Mouse (Mus musculus): Measurements from ENCODE around the gene Wdr26.

Gene Wdr26

GRCm38 (mm10) chr1:181167816-181168215, 44.0 kb downstream of the Wdr26 start:
- no peak for DNase-seq (ENCODE audit: low spot score)

DNA sequence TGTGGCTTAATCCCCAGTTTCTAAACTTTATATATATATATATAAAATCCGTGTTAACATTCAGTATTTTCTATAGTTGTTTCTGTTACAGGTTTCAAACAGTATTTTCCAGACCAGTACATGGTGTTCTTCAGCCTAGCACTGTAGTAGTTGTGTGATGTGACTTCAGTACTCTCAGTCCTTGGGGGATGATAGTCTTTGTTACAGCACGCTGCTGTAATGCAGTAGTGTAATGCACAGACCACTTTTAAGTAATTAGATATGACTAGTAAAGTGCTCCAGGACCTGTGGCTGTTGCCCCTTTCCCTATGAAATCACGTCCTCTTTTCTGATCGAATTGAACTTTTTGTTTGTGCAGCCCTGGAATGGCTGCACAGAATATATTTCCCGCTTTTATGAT, 60.3 kb downstream of the Wdr26 start:
- DNase-seq (ENCODE audit: low spot score) = no peak

DNA sequence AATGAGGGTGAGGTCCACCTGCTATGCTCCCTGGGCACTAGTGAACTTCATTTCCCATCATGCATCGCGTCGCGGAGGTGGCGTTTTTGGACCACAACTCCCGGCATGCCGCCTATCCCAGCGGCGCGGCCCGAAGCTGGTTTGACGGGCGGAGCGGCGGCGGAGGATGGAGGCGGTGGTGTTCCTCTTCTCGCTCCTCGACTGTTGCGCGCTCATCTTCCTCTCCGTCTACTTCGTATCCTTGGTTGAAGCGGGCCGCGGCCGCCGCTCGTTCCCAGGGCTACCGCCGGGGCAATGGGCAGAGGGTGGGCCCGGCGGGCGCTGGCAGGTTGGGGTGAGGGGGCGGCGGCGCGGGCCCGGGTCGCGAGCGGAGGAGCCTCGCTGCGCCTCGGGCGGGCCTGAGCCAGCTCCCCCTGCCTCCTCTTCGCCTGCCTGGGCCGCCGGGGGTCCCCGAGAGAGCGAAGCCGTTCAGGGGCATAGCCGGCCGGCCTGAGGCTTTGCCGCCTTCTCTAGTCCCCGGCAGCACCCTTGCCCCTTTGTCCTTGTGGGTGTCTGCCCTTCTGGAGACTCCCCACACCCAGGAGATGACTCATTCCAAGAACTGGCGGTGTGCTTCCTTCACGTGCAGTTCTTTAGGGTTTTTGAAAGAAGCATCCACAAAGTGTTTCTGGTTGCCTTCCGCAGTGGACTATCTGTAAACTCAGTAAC, 60.8 kb downstream of the Wdr26 start:
- peak; percentile 67 for DNase-seq (ENCODE audit: low spot score)

- DNase-seq (ENCODE audit: low spot score) = no peak
Observed at GRCm38 (mm10) chr1:181150431-181150826, 61.4 kb downstream of the Wdr26 start.

GRCm38 (mm10) chr1:181149373-181150017, 62.3 kb downstream of the Wdr26 start:
- DNase-seq (ENCODE audit: low spot score) = no peak

GRCm38 (mm10) chr1:181148540-181148939, 63.3 kb downstream of the Wdr26 start:
- DNase-seq (ENCODE audit: low spot score) = no peak

- DNase-seq (ENCODE audit: low spot score) = no peak
Observed at GRCm38 (mm10) chr1:181146187-181146586, 65.6 kb downstream of the Wdr26 start.

GRCm38 (mm10) chr1:181144966-181145365, 66.8 kb downstream of the Wdr26 start:
- DNase-seq (ENCODE audit: low spot score) = no peak

- DNase-seq (ENCODE audit: low spot score) = peak; percentile 70
Observed at GRCm38 (mm10) chr1:181143950-181144836, 67.6 kb downstream of the Wdr26 start, which contains the start of the genes Nvl and Cnih4. Gene Nvl (minus strand): TSS chr1:181144204. Gene Cnih4 (plus strand): TSS chr1:181144693.

DNA sequence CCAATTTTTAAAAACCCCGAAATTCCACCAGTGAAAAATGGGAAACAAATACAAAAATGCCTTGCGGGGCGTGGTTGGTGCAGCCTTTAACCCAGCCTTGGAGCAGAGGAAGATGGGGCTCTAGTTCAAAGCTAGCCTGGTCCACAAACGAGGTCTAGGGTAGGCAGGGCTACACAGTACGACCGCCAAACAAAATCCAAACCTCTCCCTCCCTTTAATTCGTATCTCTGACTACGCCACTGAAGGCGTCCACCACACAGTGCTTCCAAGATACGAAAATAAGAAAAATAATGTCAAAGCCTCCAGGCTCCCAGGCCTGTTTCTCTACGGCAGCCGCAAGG, 68.2 kb downstream of the Wdr26 start:
- no peak for DNase-seq (ENCODE audit: low spot score)

DNA sequence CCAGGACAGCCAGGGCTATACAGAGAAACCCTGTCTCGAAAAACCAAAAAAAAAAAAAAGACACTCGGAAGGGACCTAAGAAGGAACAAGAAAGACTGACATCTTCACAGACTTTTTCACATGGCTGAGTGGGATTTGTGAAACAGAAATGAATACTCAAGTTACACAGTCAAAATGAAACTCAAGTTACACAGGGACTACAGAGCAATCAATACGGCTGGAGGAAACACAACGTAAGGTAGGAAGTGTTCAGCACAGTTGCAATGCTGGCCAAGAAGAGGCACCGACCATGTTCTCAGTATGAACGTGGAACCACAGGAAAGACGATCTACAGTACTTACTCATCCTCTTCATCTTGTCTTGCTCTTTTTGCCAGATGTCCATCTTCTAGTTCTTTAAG, 73.1 kb downstream of the Wdr26 start:
- no peak for DNase-seq (ENCODE audit: low spot score)

DNA sequence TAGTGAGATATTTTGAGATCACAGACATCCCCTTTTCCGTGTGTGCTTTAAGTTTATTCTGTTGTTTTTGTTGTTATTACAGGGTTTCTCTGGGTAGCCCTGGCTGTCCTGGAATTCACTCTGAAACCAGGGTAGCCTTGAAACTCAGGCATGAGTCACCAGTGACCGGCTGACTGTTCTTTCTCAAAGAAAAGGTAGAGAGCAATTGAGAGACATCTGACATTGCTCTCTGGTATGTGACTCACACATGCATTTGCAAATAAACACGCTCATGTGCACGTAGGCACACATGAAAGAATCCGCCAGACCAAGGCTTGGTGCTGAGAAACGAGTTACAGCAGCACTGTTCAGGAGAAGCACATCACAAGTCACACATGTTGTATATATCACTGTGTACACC, 79.9 kb downstream of the Wdr26 start:
- DNase-seq (ENCODE audit: low spot score) = no peak

DNA sequence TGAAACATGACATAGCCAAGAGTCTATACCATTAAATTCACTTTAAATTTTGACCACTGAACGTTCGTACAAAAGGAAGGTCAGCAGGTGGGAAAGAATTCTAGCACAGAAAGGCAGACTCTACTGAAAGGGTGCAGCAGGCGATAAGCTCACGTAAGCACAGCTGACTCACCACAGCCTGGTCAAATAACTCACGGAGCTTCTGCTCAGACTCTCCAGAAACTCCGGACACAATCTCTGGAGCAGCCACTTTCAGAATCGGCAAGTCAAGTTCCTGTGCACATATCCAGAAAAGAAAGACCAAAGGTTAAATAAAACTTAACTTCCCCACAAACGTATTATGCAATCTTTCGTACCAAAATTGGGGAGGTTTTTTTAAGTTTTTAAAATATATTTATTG, 85.0 kb downstream of the Wdr26 start:
- DNase-seq (ENCODE audit: low spot score) = no peak

DNA sequence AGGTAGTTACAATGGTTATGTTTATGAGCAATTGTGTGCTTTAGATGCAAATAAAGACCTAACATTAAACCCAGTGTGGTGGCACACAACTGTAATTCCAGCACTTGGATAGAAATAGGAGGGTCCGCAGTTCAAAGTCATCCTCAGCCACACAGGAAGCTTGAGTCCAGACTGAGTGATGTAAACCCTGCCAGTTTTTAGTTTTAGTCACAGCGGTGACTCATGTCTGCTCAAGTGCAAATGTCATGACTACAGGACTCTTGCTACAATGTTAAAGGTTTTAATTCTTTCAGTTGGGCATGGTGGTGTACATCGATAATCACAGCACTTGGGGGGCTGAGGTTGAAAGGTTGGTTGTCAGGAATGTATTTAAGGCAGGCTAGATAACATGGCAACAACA, 85.9 kb downstream of the Wdr26 start:
- DNase-seq (ENCODE audit: low spot score) = no peak

- DNase-seq (ENCODE audit: low spot score) = no peak
Observed at GRCm38 (mm10) chr1:181124145-181124544, 87.7 kb downstream of the Wdr26 start.

All from urinary bladder, postnatal 10 days (tissue).